Mouse (Mus musculus): ENCODE measurements around the gene Abcb5. TPM values are rescaled to one million over a fixed set of nuclear protein-coding genes. Genes with fewer than 3 reads are reported as not detected.

Abcb5 gene
- polyA plus RNA-seq (2014; fragmentation: Illumina TruSeq; extraction: RNeasy Lipid Tissue Mini Kit (QIAGEN cat#74804); ENCODE audit: low read depth, low replicate concordance) = not detected

GRCm38 (mm10) chr12:118966321-118966720 is at the start of gene Abcb5:
Abcb5 (minus strand) TSS chr12:118966421.

DNA sequence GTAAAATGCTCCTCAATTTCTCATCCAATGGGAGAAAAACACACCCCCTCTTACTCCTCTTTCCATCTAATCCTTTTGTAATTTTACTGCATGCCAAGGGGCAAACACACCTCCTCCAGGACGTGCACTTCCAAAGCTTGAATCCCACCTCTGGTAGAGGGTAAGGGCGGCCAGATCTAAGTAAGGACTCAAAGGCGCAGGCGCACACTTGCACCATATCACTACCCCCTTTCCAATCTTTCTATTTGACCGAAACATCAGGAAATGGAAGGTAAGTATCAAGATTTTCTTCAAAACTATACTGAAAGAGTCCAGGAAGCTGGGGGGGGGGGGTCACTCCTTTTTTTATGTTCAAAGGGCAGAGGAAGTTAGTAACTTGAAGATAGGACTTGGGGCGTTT is 120.0 kb downstream of the Abcb5 start, which contains the start of gene Sp8:
Gene Sp8, plus strand, starts transcription at position 109 of the 400 bp plus-strand sequence.

Other genes starting within 250 kb of the Abcb5 start
- not detected for gene Sp8, start 120.1 kb downstream of the Abcb5 start, polyA plus RNA-seq (2014; fragmentation: Illumina TruSeq; extraction: RNeasy Lipid Tissue Mini Kit (QIAGEN cat#74804); ENCODE audit: low read depth, low replicate concordance)